Mouse (Mus musculus): ENCODE measurements at regions not wholly inside any gene's neighbourhood (a gene's known extent, or its start where the extent isn't known, plus 50 kb on each side); places are given as distances from the start of the nearest gene placed in this dataset.

GRCm38 (mm10) chr12:68579909-68580308 lies 579.1 kb downstream of the Rps29 start:
- TF ChIP-seq CTCF (IDR thresholded peaks at IDR 0.05) (no peak), EP300 (IDR thresholded peaks at IDR 0.05) (no peak)
